Mouse (Mus musculus): ENCODE results near the gene Olfr70. TPM values are rescaled to one million over a fixed set of nuclear protein-coding genes. Genes with fewer than 3 reads are reported as not detected.

Olfr70 gene
- polyA plus RNA-seq, 1 experiment from 2014 or later, result not detected

DNA sequence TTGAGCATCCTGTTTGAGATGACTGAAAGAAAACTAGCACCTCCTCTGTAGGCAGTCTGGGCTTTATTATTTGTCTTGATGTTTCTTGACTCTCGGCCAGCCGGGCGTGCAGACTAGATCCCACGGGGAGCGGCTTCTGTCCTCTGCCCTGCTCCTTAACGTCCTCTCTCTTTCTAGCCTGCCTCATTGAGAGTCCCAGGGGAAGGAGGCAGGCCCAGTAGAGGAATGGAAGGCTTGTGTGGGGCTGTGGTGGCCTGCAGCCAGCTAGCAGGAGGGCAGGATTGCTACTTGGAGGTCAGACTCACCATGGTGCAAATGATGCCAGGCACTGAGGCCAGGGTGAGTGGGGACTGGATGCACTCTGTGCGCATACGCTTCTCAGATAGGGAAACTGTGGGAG lies 3.2 kb upstream of the Olfr70 start:
- Histone ChIP-seq H3K27me3 (no peaks in the 10 kb centered on the region), H3K9ac (no peak overlapping the region), H3K9me3 (no peaks in the 10 kb centered on the region), H3K4me1 (peaks cover 5% of the 10 kb centered on the region; the same call in 1 of the 2 replicates), H3K27ac (no peak overlapping the region), H3K36me3 (no peaks in the 10 kb centered on the region), H3K4me2 (no peak overlapping the region), H3K4me3 (no peak overlapping the region)
- no peak for ATAC-seq (ENCODE audit: borderline replicate concordance, extremely low read depth, low FRiP score, low TSS enrichment)
- WGBS, result 63% methylated on average over 8 of the region's 8 CpGs

DNA sequence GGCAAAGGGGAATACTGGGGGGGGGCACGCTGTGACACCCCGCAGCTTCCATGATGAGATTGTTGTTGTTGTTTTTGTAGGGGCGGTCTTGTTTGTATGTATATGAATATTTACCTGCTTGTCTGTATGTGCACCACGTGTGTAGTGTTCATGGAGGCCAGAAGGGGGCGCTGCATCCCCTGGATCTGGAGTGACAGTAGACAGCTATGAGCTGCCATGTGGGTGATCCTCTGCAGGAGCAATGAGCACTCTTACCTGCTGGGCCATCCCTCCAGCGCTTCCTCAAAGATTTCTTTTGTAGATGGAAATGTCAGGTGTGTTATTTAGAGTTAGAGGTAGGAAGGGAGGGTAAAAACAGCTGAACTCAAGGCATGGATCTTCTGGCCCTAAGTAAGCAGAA lies 2.8 kb upstream of the Olfr70 start:
- Histone ChIP-seq H3K4me2 (no peak overlapping the region), H3K36me3 (no peaks in the 10 kb centered on the region), H3K9ac (no peak overlapping the region), H3K4me1 (peaks cover 3% of the 10 kb centered on the region; the same call in 1 of the 2 replicates), H3K9me3 (no peaks in the 10 kb centered on the region), H3K27me3 (no peaks in the 10 kb centered on the region), H3K4me3 (no peak overlapping the region), H3K27ac (no peak overlapping the region)
- 68% methylated on average over 6 of the region's 6 CpGs for WGBS
- ATAC-seq (ENCODE audit: borderline replicate concordance, extremely low read depth, low FRiP score, low TSS enrichment), result no peak

DNA sequence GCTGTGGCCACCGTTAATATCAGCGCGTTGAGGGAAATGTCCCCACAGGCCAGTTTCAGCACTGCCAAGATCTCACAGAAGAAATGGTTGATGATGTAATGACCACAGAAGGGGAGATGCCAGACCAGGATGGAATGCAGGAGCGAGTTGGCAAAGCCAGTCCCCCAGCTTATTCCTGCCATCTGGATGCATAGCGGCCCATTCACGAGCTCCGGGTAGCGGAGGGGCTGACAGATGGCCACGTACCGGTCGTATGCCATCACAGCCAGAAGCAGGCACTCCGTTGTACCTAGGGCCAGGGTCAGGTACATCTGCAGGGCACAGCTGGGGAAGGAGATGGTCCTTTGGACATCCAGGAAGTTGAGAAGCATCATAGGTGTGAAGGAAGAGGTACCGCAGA lies 4.0 kb downstream of the Olfr70 start:
- H3K4me1 ChIP-seq, result 0 out of 2 replicates have a peak, but pooled peaks cover 9% of the 10 kb centered on the region
- 90% methylated on average over 13 of the region's 13 CpGs for WGBS

DNA sequence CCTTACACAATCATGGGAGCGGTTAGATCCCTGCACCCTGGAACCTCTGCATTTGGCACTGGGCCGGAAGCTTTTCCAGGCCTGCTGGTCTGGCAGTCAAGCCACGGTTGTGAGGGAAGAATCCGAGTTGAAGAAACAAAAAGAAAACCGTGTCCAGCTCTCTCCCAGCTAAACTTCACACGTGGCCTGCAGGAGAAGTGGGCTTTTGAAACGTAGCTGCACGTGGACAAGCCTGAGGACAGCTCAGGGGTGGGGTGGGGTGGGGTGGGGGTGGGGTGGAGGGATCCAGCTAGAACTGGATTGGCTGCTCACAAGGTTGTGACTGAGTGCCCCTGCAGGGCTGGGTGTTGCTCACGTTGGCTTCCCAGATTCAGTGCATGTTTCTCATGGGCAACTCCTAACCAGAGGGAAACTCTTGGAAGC lies 5.3 kb downstream of the Olfr70 start:
- H3K9me3 ChIP-seq, result no peaks in the 10 kb centered on the region
- no peak overlapping the region for H3K4me3 ChIP-seq
- H3K4me2 ChIP-seq, result no peak overlapping the region
- H3K27me3 ChIP-seq, result no peaks in the 10 kb centered on the region
- 0 out of 2 replicates have a peak, but pooled peaks cover 9% of the 10 kb centered on the region for H3K4me1 ChIP-seq
- H3K9ac ChIP-seq, result no peak overlapping the region
- 0 out of 2 replicates have a peak, but pooled peaks have one; percentile 66 for ATAC-seq (ENCODE audit: borderline replicate concordance, extremely low read depth, low FRiP score, low TSS enrichment)
- H3K27ac ChIP-seq, result peak overlapping the region; percentile 16; the same call in 1 of the 2 replicates
- no peaks in the 10 kb centered on the region for H3K36me3 ChIP-seq
- WGBS, result 18% methylated on average over 9 of the region's 9 CpGs

More for the DNA sequence above, 4.0 kb downstream of the Olfr70 start:
- ATAC-seq (ENCODE audit: borderline replicate concordance, extremely low read depth, low FRiP score, low TSS enrichment), result no peak
- Histone ChIP-seq H3K9me3 (no peaks in the 10 kb centered on the region), H3K36me3 (no peaks in the 10 kb centered on the region), H3K4me2 (no peak overlapping the region), H3K4me3 (no peak overlapping the region), H3K27me3 (no peaks in the 10 kb centered on the region), H3K9ac (no peak overlapping the region), H3K27ac (no peak overlapping the region)

DNA sequence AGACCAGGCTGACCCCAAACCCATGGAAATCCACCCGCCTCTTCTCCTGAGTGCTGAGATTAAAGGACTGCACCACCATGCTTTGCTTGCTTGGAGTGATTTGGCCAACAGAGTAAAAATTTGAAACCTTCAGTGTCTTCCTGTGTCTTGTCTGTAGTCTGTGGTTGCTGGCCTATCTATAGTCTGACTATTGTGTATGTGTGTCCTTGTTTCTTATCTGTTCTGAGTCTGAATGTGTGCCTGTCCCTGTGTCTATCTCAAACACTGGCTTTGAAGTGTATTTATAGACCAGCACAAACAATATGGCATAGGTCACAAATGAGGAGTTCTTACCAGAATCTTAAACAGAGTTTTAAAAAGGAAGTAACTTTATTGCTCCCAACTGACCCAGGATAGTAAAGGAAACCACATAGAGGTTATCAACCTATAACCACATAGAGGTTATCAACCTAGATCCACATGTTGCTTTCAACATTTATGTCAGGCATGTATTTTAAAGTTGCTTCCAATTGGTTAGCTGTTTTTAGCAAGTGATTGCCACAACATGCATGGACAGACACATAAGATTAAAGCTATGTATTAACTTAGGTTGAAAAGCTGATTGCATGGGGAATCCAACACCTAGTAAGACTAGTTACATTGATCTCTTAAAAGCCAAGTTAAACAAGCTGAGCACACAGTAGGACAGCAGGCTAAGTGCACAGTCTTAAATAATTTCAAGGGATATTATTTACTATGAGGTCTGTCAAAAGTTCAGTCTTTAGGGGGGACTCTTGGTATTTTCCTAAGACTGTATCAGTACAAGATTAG lies 6.0 kb downstream of the Olfr70 start:
- Histone ChIP-seq H3K36me3 (no peaks in the 10 kb centered on the region), H3K9ac (no peak overlapping the region), H3K4me1 (0 out of 2 replicates have a peak, but pooled peaks cover 9% of the 10 kb centered on the region), H3K27me3 (no peaks in the 10 kb centered on the region), H3K9me3 (no peaks in the 10 kb centered on the region), H3K4me2 (no peak overlapping the region), H3K4me3 (no peak overlapping the region), H3K27ac (peak overlapping the region; percentile 16; the same call in 1 of the 2 replicates)
- 71% methylated on average over 1 of the region's 1 CpGs for WGBS
- ATAC-seq (ENCODE audit: borderline replicate concordance, extremely low read depth, low FRiP score, low TSS enrichment), result no peak

DNA sequence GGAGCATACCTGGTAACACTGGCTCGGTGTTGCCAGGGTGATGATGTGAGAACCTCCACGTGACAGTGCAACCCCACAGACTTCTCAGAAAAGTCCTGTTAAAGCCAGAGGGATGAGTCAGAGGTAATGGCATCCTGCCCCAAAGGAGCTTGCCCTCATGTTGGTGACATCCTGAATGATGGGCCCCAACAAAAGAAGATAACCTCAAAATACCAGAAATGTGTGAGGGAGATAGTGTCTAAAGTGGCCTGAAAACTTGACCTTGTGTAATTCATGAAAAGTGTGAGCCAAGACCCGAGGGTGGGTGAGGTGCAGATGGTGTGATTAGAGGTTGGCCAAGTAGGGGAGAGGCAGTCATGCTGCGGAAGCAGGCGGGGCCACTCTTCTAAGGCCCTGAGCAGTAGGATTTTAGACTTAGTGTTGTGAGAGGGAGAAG lies 6.8 kb downstream of the Olfr70 start:
- 0 out of 2 replicates have a peak, but pooled peaks have one; percentile 4 for ATAC-seq (ENCODE audit: borderline replicate concordance, extremely low read depth, low FRiP score, low TSS enrichment)
- 53% methylated on average over 5 of the region's 5 CpGs for WGBS

DNA sequence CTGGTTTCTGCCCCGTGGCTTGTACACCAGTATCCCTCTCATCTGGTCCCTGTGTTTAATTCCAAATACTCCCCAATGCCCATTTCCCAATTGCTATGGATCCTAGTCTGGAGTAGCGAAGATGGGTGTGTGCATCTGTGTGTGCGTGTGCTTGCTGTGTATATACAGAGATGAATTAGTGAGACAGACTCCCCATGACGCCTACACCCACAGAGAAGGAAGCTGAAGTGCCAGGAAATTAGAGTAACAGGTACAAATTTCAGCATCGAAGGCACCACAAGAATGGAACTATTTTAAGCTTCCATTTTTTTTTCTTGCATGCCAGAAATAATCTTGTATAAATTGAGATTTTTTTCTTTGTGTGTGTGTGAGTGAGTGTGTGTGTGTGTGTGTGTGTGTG lies 9.6 kb downstream of the Olfr70 start:
- 0 out of 2 replicates have a peak, but pooled peaks cover 9% of the 10 kb centered on the region for H3K4me1 ChIP-seq
- ATAC-seq (ENCODE audit: borderline replicate concordance, extremely low read depth, low FRiP score, low TSS enrichment), result no peak
- no peak overlapping the region for H3K27ac ChIP-seq
- H3K4me2 ChIP-seq, result no peak overlapping the region
- H3K36me3 ChIP-seq, result 0 out of 2 replicates have a peak, but pooled peaks cover under 1% of the 10 kb centered on the region
- WGBS, result 68% methylated on average over 5 of the region's 5 CpGs
- no peak overlapping the region for H3K9ac ChIP-seq
- no peak overlapping the region for H3K4me3 ChIP-seq
- no peaks in the 10 kb centered on the region for H3K27me3 ChIP-seq
- no peaks in the 10 kb centered on the region for H3K9me3 ChIP-seq

More for the DNA sequence above, 6.8 kb downstream of the Olfr70 start:
- H3K9me3 ChIP-seq, result no peaks in the 10 kb centered on the region
- no peak overlapping the region for H3K27ac ChIP-seq
- no peak overlapping the region for H3K4me2 ChIP-seq
- no peaks in the 10 kb centered on the region for H3K27me3 ChIP-seq
- H3K4me3 ChIP-seq, result no peak overlapping the region
- no peaks in the 10 kb centered on the region for H3K36me3 ChIP-seq
- 0 out of 2 replicates have a peak, but pooled peaks cover 9% of the 10 kb centered on the region for H3K4me1 ChIP-seq
- H3K9ac ChIP-seq, result no peak overlapping the region

DNA sequence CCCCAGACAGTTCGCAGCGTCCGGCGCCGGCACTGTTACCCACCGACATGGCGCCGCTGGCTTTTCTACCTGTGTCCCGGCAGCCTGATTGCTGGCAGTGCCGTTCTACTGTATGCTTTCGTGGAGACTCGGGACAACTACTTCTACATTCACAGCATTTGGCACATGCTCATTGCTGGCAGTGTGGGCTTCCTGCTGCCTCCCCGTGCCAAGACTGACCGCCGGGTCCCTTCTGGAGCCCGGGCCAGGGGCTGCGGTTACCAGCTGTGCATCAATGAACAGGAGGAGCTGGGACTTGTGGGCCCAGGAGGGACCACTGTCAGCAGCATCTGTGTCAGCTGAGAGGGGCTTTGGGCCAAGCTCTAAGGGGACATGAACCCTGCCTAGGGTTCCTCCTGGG lies 10.6 kb downstream of the Olfr70 start:
- H3K9me3 ChIP-seq, result no peaks in the 10 kb centered on the region
- no peak overlapping the region for H3K27ac ChIP-seq
- no peak overlapping the region for H3K9ac ChIP-seq
- 0 out of 2 replicates have a peak, but pooled peaks cover 9% of the 10 kb centered on the region for H3K36me3 ChIP-seq
- H3K4me3 ChIP-seq, result no peak overlapping the region
- WGBS, result 93% methylated on average over 17 of the region's 17 CpGs
- no peak for ATAC-seq (ENCODE audit: borderline replicate concordance, extremely low read depth, low FRiP score, low TSS enrichment)
- H3K27me3 ChIP-seq, result no peaks in the 10 kb centered on the region
- H3K4me2 ChIP-seq, result no peak overlapping the region
- H3K4me1 ChIP-seq, result 0 out of 2 replicates have a peak, but pooled peaks cover 5% of the 10 kb centered on the region

DNA sequence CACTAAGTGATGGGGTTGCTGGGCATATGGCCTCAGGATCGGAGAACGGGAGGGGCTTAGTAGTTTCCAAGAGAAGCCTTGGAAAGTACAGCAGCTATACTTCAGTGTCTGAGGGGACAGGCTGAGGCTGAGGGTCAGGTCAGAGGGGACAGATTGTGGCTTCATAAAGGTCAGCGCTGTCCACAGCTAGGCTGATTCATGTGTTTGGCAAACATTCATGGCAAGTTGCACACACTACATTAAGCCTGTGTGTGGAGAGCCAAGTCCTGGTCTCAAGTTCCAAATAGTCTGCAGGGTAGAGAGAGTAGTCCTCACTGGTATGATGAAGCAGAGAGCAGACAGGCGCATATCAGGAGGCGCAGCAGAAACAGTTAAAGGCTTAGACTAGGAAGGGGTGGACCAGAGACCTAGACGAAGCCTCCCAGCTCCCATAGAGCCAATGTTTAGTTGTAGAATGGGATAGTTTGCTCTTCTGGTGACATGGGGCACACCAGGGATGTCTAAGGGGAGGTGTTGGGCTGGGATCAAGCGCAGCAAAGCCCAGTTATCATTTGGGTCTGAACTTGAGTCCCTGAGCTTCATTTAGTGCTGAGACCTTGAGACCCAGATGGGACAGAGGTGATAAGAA lies 21.1 kb downstream of the Olfr70 start:
- Histone ChIP-seq H3K9ac (no peak overlapping the region), H3K9me3 (no peaks in the 10 kb centered on the region), H3K4me3 (no peak overlapping the region), H3K27ac (no peak overlapping the region), H3K4me1 (no peaks in the 10 kb centered on the region), H3K36me3 (peaks cover 12% of the 10 kb centered on the region; the same call in 1 of the 2 replicates), H3K27me3 (no peaks in the 10 kb centered on the region), H3K4me2 (no peak overlapping the region)
- WGBS, result 85% methylated on average over 7 of the region's 7 CpGs
- peak; percentile 10; the same call in 1 of the 2 replicates for ATAC-seq (ENCODE audit: borderline replicate concordance, extremely low read depth, low FRiP score, low TSS enrichment)

DNA sequence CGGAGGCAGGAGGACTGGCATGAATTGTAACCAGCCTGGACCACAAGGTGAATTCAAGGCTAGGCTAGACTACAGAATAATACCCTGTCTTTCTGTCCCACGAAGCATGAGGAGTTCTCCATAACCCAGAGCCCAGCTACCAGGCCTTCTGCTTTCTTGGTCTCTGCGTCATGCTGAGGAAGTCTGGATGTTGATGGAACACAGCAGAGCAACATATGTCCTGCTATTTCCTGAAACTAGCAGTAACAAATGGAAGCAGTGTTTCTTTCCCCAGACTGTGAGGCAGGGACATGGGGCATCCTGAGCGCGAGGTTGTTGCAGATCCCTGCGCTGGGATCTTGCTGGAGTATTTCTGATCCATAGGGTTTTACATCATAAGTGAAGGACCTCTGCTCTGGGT lies 22.1 kb downstream of the Olfr70 start:
- no peaks in the 10 kb centered on the region for H3K27me3 ChIP-seq
- no peak overlapping the region for H3K4me3 ChIP-seq
- H3K27ac ChIP-seq, result no peak overlapping the region
- no peaks in the 10 kb centered on the region for H3K4me1 ChIP-seq
- WGBS, result 88% methylated on average over 6 of the region's 6 CpGs
- no peaks in the 10 kb centered on the region for H3K9me3 ChIP-seq
- H3K36me3 ChIP-seq, result peaks cover 15% of the 10 kb centered on the region; the same call in 1 of the 2 replicates
- no peak overlapping the region for H3K9ac ChIP-seq
- H3K4me2 ChIP-seq, result no peak overlapping the region
- ATAC-seq (ENCODE audit: borderline replicate concordance, extremely low read depth, low FRiP score, low TSS enrichment), result no peak

DNA sequence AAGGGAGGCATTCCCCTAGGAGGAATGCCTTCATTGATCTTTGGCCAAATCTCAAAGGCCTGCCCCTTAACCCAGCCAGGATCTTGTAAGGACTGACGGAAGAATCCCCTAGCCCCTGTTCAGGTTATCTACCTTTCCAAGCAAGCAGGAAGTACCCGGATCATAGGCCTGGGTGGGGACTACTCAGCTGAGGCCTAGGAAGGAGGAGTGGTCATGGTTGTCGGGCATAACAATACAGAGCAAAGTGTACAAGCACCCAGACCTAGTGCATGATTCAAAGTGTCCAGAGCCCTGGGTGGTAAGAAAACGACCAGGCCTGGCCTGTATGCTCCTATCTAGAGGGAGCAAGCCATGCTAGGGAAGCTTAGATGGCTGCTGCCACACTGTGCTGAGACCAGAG lies 25.0 kb downstream of the Olfr70 start:
- peaks cover 4% of the 10 kb centered on the region; the same call in 1 of the 2 replicates for H3K4me1 ChIP-seq

DNA sequence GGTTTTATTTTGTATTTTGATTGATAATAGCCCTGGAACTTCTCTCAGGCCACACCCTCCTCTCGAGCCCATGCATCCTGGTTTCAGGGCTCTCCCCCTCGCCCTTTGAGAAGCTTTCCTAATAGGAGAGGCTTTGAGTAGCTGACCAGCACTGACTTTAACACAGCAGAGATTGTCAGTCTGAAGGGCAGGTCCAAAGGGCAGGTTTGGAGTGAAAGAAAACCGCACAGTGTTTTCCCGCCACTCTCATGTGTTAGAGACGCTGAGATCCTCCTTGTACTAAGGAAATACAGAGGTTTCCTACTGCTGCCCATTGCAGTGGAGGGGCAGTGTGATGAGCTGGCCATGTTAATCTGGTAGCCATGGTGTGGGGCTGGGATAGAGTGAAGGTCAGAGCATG lies 25.6 kb downstream of the Olfr70 start:
- no peak overlapping the region for H3K4me2 ChIP-seq
- peaks cover 9% of the 10 kb centered on the region for H3K4me1 ChIP-seq
- no peak overlapping the region for H3K9ac ChIP-seq
- ATAC-seq (ENCODE audit: borderline replicate concordance, extremely low read depth, low FRiP score, low TSS enrichment), result no peak
- no peaks in the 10 kb centered on the region for H3K9me3 ChIP-seq
- 76% methylated on average over 5 of the region's 5 CpGs for WGBS
- no peak overlapping the region for H3K4me3 ChIP-seq
- H3K27ac ChIP-seq, result no peak overlapping the region
- no peaks in the 10 kb centered on the region for H3K27me3 ChIP-seq
- H3K36me3 ChIP-seq, result peaks cover 6% of the 10 kb centered on the region; the same call in 1 of the 2 replicates

More for the DNA sequence above, 25.0 kb downstream of the Olfr70 start:
- H3K36me3 ChIP-seq, result peaks cover 6% of the 10 kb centered on the region; the same call in 1 of the 2 replicates
- no peak overlapping the region for H3K9ac ChIP-seq
- no peak for ATAC-seq (ENCODE audit: borderline replicate concordance, extremely low read depth, low FRiP score, low TSS enrichment)
- H3K27me3 ChIP-seq, result no peaks in the 10 kb centered on the region
- WGBS, result 69% methylated on average over 4 of the region's 4 CpGs
- no peak overlapping the region for H3K4me3 ChIP-seq
- no peak overlapping the region for H3K4me2 ChIP-seq
- H3K9me3 ChIP-seq, result no peaks in the 10 kb centered on the region
- H3K27ac ChIP-seq, result no peak overlapping the region
